Mouse (Mus musculus) lung, adult 2 months (tissue): ENCODE measurements around the gene Mdm2. TPM values are rescaled to one million over a fixed set of nuclear protein-coding genes. Genes with fewer than 3 reads are reported as not detected.
"Not testable (repeated sequence)": the region's sequence is repeated elsewhere in the genome, so short reads cannot be mapped to it uniquely, and the experiment has no call there.

Source experiments
- DNase-seq: peaks from one replicate; pipeline ENCODE4 v3.0.0; 2022
- H3K4me1 ChIP-seq: fragments of 200-500 bp; 2 replicates; pipeline ENCODE4 v1.6.1; 2011; ENCODE audit warnings: low read length; ENCODE audit not compliant: control insufficient read depth, insufficient read depth
- H3K4me3 ChIP-seq: fragments of 200-500 bp; replicated peaks from 2 replicates; pipeline ENCODE3; 2011; ENCODE audit warnings: low read depth, mild to moderate bottlenecking, control low read depth, low read length; ENCODE audit errors: extremely low read depth
- CTCF ChIP-seq: fragments of 200-500 bp; IDR thresholded peaks from 2 replicates; pipeline ENCODE4 v1.5.1; 2011; ENCODE audit warnings: mild to moderate bottlenecking, low read length, control low read depth; ENCODE audit not compliant: insufficient read depth
- POLR2A ChIP-seq: fragments of 200-500 bp; IDR thresholded peaks from 2 replicates; pipeline ENCODE4 v1.6.1; 2011; ENCODE audit warnings: low read depth, mild to moderate bottlenecking, control low read depth, low read length, borderline replicate concordance; ENCODE audit errors: extremely low read depth
- WGBS: fragments of 180-500 bp; shearing (Covaris S2); methylation state at CpG from one replicate; pipeline ENCODE4 v1.1.7; 2018; 5-methylcytosine and 5-hydroxymethylcytosine counted together
- polyA plus RNA-seq: library from polyadenylated mRNA; depleted of rRNA; stranded (reverse); fragments of >200 nt; gene quantifications from 2 replicates; pipeline ENCODE4 v1.2.3, GENCODE M21; 2012

The Mdm2 gene
- polyA plus RNA-seq, 1 experiment, result 39.7 TPM

DNA sequence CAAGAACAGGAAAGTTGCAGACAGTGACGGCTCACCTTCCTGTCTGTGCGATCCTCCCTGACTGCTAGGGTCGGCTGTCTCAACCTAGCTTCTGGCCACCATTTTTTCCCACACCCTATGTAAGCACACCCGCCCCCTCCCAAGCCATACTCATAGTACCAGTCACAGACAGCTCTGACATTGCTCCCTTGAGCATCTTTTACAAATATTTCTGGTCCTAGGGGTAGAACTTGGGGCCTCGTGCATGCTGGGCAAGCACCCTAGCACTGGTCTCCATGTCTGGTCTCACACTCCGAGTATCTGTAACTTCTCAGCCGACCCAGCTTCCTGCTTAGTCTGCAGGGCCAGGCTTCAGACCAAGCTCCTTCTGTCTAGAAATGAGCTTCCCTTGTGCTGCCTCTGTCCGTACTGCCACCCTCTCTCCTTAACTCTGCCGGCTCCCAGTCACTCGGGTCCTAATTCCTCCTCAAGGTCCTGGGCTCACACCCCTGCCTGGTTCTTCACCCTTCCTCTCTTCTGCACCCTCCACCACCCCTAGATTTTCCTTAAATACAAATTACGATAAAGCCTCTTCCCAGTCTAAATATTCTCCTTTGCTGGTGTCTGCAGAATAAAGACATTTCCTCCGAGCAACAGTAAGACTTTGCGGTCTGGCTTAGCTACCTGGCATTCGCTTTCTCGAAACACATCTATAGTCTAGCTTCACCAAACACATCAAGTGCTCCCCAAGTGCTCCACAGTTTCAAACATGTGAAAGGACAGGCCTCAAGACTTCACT lies 31.3 kb upstream of the Mdm2 start:
- WGBS, result 83% methylated on average over 15 of the region's 15 CpGs
- Histone ChIP-seq H3K4me1 (peaks cover 3% of the 10 kb centered on the region), H3K4me3 (no peak overlapping the region)
- TF ChIP-seq CTCF, result no peak
- no peak for TF ChIP-seq POLR2A
- DNase-seq, result no peak

DNA sequence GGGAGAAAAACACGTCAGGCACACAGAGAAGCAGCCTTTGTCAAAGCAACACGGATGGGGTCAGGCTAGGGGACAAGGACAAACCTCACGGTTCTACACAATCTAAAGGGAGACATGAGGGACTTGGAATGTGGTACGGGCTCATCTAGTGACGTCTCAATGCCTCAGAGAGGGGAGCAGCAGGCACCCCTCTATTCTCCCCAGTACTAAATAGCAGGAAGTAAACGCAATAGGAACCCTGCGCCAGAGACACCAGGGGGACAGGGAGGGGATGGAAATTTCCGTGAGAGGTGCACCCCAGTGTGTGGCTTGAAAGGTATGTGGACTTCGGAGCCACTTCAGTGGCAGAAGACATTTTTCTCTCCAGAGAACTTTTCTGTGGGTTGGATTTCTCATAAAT lies 30.4 kb upstream of the Mdm2 start:
- TF ChIP-seq POLR2A, result no peak
- peaks cover 3% of the 10 kb centered on the region for H3K4me1 ChIP-seq
- no peak overlapping the region for H3K4me3 ChIP-seq
- 81% methylated on average over 9 of the region's 9 CpGs for WGBS
- no peak for DNase-seq

DNA sequence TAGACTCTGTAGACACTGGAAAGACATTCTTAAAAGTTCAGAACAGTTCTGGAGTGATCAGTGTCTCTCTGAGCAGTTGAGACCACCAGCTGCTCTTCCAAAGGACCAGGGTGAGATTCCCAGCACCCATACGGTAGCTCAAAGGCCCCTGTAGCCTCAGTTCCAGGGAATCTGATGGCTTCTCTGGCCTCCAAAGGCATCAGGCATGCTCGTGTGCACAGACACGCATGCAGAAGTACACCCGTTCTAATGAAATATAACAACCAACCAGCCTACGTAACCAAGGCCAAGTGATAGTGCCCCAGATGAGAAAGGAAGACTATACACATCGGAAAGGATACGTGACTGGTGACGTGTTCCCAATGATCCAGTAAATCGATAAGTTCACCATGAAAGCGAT lies 29.6 kb upstream of the Mdm2 start:
- no peak for TF ChIP-seq CTCF
- no peak for TF ChIP-seq POLR2A
- 96% methylated on average over 10 of the region's 10 CpGs for WGBS
- Histone ChIP-seq H3K4me3 (no peak overlapping the region), H3K4me1 (peaks cover under 1% of the 10 kb centered on the region; the same call in 1 of the 2 replicates)
- no peak for DNase-seq

DNA sequence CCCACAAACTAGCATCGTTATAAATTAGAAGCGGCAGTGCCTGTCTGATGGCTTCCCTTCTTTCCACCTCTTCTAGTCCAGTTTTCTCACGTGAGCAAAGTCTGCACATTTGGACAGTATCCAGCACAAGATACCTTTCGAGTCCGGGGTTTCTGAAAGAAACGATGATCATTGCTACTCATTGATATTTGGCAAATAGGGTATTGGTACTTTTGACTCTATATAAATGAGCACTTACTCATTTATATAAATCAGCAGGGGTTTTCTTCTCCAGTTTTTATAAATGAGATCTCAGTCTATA lies 29.0 kb upstream of the Mdm2 start:
- H3K4me3 ChIP-seq, result no peak overlapping the region
- DNase-seq, result no peak
- TF ChIP-seq CTCF, result no peak
- no peak for TF ChIP-seq POLR2A
- H3K4me1 ChIP-seq, result no peaks in the 10 kb centered on the region
- 92% methylated on average over 6 of the region's 6 CpGs for WGBS

DNA sequence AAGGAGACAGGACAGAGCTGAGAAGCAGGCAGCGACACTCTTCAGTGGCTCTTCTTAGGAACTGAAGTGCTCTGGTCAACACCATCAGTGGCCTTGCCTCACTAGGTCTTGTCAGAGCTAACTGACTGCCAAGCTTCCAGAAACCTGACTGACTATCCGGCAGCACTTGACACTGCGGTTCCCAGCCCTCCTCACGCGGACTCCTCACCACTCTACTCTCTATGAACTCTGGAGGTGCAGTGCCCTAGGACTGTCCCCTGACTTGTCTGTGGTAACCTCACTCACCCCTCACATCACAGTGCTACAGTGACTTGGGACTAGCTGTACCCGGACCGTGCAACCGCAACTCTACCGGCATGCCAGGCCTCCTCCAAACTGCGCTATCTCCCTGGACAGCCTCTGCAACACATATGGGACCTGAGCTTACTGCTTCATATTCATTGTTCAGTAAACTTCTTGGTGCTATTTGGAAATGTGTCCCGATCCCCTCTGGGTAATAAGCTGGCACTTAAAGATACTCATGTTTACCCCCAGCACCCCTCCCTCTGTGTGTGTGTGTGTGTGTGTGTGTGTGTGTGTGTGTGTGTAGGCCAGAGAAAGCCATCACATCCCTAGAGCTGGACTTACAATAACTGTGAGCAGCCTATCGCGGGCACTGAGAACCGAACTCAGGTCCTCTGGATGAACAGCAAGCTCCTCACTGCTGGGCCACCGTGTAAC lies 28.5 kb upstream of the Mdm2 start:
- H3K4me3 ChIP-seq, result no peak overlapping the region
- no peak for TF ChIP-seq CTCF
- TF ChIP-seq POLR2A, result no peak
- no peaks in the 10 kb centered on the region for H3K4me1 ChIP-seq
- no peak for DNase-seq
- WGBS, result 92% methylated on average over 15 of the region's 15 CpGs

DNA sequence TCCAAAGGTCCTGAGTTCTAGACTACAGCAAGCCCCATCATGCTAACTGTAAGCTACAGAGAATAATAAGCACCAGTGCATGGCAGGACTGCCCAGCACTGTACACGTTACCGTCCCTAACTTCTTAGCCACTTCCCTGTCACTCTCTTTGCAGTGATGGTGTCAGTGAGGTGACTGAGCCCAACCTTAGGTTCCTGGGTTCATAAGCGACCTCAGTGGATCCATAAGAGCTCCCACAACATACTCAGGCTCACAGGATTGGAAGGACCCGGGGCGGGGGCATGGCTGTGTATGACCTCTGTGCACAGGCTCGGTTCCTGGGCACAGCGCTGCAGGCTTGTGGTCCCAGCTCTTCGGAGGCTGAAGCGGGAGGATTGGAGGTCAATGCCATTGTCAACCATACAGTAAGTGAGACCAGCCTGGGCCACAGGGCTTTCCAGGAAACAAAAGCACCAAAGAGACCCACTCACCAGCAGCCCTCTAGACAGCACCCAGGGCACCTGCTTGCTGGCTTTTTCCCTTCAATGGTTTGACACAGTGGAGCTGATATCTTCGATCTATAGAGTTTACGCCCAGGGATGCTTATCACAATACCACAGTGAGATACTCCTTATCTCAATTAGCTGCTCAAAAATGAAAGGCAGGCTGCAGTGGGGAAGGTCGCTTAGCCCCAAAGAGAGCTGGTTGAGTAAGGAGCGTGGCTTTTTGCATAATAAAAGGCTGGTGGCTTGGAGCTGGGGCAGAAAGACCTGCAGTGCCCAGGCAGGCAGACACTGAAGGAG lies 27.8 kb upstream of the Mdm2 start:
- TF ChIP-seq CTCF (no peak), POLR2A (no peak)
- DNase-seq, result no peak
- 88% methylated on average over 13 of the region's 13 CpGs for WGBS
- no peaks in the 10 kb centered on the region for H3K4me1 ChIP-seq
- no peak overlapping the region for H3K4me3 ChIP-seq

DNA sequence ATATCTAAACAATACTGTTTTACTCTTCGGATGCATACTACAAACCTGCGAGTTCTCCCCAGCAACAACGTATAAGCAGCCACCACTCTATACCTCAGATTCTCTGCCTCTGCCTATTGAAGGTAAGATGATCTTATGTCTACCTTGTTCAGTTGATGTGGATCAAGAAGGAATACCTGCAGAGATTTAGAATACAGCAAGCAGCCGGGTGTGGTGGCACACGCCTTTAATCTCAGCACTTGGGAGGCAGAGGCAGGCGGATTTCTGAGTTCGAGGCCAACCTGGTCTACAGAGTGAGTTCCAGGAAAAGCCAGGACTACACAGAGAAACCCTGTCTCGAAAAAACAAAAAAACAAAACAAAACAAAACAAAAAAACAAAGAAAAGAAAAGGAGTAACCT lies 26.9 kb upstream of the Mdm2 start:
- not testable (repeated sequence) for H3K4me3 ChIP-seq, DNase-seq
- WGBS, result 93% methylated on average over 8 of the region's 8 CpGs

DNA sequence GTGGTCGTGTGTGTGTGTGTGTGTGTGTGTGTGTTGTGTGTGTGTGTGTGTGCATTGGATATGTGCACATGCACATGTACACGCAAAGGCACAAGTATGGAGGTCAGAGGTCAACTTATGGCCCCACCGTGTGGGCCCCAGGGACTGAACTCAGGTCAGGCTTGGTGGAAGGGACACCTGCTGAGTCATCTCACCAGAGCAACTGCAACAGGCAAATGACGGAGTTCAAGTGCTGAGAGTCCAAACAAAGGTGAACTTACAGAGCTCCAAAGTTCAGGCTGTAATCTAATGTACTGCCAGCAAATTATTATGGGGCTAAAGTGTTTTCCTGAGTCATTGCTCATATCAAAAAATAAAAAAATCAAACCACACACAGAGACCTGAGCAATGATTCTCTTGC lies 26.5 kb upstream of the Mdm2 start:
- no peak for TF ChIP-seq CTCF
- TF ChIP-seq POLR2A, result no peak
- DNase-seq, result no peak

More for the DNA sequence above, 26.9 kb upstream of the Mdm2 start:
- not testable (repeated sequence) for H3K4me1 ChIP-seq

DNA sequence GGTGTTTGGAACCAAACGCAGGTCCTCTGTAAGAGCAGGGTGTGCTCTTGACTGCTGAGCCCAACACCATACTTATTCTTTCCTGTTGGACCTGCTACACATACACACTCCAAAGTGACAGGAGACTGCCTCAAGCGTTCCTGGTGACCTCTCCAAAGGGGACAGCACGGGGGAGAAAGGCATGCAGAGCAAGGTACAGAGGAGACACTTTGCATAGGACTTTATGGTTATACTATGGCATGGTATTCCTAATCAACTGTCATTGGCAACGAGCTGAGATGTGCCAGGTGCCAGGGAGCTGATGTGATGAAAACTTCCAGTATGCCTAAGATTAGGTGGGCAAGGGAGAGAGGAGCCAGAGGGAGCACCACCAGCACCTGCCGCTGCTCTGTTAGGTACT lies 26.0 kb upstream of the Mdm2 start:
- no peak for TF ChIP-seq POLR2A
- no peaks in the 10 kb centered on the region for H3K4me1 ChIP-seq
- H3K4me3 ChIP-seq, result no peak overlapping the region
- no peak for DNase-seq
- 81% methylated on average over 5 of the region's 5 CpGs for WGBS

More for the DNA sequence above, 26.5 kb upstream of the Mdm2 start:
- H3K4me1 ChIP-seq, result no peaks in the 10 kb centered on the region
- H3K4me3 ChIP-seq, result no peak overlapping the region
- 81% methylated on average over 4 of the region's 4 CpGs for WGBS

DNA sequence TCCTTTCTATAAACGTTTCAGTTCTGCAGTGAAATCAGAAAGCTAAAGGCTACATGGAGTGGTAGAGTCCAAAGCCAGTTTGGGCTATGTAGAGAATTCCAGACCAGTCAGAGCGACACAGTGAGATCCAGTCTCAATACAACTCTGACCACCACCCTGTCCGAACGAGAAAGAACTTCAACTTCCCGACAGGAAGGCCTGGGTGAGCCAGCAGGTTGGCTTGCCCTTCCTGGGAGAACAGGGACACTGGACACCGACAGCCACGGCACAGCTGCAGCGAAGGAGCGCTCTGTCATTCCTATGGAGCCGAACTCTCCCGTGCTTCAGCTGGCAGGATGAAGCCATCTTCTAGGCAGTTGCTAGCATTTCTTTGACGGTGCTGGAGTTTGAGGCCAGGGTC lies 24.8 kb upstream of the Mdm2 start:
- 90% methylated on average over 12 of the region's 12 CpGs for WGBS
- DNase-seq, H3K4me3 ChIP-seq, H3K4me1 ChIP-seq: not testable (repeated sequence)

DNA sequence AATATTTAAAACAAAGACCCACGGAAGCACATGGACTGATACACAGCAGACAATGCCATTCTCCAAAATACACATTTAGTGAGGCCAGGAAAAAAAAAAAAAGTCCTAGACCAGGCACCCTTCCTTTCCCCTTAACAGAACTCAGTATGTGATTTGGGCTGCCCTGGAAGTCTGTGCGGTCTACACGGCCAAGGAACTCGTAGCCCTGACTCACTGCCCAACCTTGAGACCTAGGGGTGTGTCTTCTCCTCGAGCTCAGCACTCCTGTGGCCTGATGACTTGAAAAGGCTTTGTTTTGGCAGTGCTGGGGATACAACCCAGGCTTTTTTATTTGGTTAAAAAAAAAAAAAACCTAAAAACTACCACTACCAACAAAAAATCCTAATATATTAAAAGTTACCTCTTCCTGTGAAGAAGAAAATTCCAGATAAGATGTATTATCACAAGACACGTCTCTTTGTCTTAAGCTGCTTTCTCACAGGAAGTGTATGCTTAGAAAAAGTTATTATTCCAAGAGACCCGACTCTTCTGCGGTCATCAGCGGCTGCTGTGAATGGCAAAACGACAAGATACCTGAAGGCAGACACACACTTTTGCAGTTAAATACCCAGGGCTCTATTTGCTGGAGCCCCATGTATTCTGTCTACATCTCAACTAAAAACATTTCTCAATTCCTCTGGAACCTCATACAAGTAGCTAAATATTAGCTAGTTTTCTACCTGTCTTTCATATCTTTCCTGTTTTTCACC lies 23.7 kb upstream of the Mdm2 start:
- WGBS, result 53% methylated on average over 10 of the region's 10 CpGs
- DNase-seq, H3K4me1 ChIP-seq, H3K4me3 ChIP-seq: not testable (repeated sequence)

DNA sequence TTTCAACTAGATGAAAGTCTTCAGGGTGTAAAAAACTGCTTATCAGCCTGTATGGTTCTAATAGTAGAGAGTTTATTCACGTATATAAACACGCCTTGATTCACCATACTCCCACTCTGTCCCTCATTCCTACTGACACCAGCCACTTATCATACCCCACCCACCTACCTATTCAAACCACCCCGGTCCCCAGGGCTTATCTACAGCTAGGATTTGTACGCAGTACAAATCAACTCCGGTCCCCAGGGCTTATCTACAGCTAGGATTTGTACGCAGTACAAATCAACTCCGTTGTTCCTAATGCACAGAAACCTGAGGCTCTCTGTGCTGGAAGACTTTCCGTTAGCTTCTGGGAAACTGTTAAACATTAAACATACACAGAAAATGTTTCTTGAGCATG lies 23.1 kb upstream of the Mdm2 start:
- H3K4me3 ChIP-seq, H3K4me1 ChIP-seq, DNase-seq: not testable (repeated sequence)
- WGBS, result 64% methylated on average over 8 of the region's 8 CpGs
